Mouse (Mus musculus): Measurements from ENCODE around the gene Sbno2.

Gene Sbno2

DNA sequence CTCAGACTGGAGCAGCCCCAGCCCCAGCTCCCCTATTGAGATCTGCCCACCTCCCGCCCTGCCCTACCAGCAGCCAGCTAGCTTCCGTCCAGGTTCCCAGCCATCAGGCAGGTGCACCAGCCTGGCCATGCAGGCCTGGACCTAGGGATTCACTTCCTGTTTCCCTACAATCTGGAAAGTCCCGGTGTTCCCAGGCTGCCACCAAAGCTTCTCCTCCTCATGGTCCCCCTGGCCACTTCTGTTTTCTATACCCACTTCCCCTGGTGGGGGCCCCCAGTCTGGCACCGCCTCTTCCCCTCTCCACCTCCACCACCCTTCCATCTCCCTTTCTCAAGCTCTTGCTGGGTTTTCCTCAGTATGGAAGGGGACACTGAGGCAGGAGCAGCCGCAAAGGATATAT lies at the start of gene Sbno2:
Gene Sbno2 (minus strand): TSS at position 112 of the 400 bp plus-strand sequence.
- DNase-seq (ENCODE audit: low spot score) = no peak

- DNase-seq (ENCODE audit: low spot score) = no peak
These were observed 49.0 kb upstream of the Sbno2 start for GRCm38 (mm10) chr10:80154384-80154783.

GRCm38 (mm10) chr10:80153713-80154112 lies 48.3 kb upstream of the Sbno2 start:
- no peak for DNase-seq (ENCODE audit: low spot score)

- peak; percentile 47 for DNase-seq (ENCODE audit: low spot score)
These were observed 47.5 kb upstream of the Sbno2 start for GRCm38 (mm10) chr10:80152873-80153260.

DNA sequence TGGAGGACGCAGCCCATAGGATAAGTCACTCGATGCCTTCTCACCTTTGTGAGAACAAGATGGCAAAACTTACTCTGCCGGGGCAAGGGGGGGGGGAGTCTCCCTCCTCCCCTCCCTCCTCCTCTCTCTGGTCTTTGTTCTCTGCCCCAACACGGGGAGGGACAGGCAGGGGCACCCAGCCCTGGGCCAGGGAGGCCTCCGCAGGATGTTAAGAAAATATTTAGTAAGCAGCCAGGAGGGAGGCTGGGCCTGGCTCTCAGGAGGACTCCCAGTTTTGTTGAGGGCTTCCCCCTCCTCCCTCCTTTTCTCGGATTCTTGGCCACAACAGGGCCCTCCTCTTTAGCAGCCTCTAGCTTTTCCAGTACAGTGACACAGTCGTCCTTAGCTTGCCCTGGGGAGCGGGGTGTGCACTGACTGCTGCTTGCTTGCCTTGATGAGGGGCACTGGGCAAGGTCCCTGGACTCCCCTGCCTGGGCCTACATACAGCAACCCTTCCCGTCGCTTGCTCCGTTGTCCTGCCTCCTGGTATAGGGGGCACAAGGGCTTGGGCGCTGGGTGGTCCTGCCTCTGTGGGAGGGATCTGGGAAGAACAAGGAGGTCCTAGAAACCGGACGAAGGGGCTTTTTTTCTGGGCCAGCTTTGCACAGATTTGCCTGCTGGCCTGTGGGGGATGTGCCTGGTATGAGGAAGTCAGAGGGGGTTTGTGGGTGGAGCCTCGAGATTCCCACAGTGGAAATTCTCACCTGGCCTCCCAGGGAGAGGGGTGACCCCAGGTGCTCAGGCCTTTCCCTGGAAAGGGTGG lies 46.9 kb upstream of the Sbno2 start:
- DNase-seq (ENCODE audit: low spot score) = peak; percentile 38

DNA sequence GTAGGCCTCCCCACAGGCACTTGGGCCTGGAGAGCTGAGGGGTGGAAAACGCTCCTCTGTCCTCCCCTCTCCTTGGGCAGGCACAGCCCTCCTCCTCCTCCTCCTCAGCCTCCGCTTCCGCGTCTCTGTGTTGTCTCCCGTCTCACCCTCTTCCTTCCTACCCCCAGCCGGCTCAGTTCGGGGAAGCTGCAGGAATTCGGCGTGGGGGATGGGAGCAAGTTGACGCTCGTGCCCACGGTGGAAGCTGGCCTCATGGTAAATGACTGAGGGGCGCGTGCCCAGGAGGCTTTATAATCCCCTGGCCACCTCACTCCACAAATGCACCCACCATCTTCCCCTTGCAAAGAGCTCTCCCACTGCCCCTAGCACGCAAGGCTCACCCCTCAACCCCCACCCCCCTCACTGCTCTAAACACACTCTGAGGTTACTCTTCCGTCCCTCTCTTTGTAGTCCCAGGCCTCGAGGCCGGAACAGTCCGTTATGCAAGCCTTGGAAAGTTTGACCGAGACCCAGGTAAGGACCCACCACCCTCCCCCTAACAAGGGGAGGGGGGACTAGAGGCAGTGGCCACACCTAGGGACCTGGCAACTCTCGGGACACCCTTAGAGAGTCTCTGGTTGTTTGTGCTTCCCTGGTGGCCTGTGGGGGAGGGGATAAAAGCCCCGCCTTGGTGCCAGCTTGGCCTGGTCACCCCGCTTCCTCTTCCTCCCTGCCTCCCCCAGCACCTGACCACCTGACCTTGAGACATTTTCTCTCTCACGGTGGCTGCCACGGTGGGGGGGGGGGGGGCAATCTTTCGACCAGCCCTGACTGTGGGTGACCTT lies 46.1 kb upstream of the Sbno2 start:
- peak; percentile 50 for DNase-seq (ENCODE audit: low spot score)

GRCm38 (mm10) chr10:80150226-80151210 lies 45.1 kb upstream of the Sbno2 start:
- peak; percentile 50 for DNase-seq (ENCODE audit: low spot score)

DNA sequence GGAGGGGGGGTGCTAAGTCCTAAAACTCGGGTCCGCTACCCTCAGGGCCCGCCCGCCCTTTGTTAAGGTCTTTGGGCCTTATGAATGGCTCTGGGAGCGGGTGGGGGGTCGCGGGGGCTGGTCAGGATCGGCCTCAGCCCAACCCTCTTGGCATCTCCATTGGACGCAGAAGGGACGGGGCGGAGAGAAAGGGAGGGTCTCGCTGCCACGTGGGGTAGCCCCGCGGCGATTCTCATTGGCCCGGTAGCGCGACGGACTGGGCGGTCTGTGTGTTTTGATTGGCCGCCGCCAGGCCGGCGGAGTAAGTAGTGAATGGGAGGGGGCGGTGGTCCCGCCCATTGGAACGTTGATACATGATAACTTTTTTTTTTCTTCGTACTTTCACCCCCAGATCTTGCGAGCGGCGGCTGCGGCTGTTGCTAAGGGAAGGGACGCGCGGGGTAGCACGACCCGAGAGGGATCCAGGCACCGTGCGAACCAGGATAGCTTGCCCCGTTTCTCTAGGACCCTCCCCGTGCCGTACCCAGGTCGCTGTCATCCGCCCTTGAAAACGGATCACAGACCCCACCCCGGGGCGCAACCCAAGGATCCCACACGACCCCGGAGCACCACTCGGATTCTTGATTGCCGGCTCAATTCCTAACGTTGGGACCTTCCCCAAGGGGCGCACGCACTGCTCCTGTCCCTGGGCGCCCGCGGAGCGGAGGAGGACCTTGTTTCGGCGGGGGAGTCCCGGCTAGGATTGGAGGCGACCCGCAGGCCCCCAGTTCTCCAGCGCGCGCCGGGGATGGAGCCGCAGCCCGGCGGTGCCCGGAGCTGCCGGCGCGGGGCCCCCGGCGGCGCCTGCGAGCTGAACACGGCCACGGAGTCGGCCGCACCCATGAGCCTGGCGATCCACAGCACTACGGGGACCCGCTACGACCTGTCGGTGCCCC lies 44.2 kb upstream of the Sbno2 start:
- DNase-seq (ENCODE audit: low spot score) = peak; percentile 89

DNA sequence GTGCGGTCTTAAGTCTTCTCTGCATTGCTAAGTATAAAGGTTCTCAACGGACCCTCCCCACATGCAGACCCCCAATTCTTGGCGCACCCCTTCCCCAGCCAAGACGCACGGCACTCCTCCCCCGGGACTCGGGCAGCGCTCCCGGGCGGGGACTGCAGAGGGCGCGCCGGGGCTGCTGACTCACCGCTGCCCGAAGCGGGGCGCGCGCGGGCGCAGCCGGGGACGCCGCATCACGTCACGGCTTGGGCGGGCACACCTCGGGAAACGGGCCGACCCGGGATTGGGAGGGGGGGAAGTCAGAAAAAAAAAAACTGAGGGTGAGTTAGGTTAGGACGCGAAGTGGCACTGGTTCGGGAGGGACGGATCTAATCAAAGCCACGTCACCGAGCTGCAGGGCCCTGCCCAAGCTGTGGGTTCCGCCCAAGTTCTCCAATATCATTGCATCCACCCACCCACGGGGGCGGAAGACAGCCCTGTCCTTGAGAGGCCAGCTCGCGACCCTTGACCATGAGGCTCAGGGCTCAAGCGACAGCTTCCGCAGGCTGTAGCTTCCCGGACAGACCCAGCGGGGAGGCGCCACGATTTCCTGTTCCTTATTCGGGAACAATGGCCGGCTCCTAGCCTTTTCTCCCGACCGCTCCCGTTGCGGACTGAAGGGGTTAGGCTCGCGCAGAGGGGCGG lies 43.4 kb upstream of the Sbno2 start:
- peak; percentile 95 for DNase-seq (ENCODE audit: low spot score)

DNA sequence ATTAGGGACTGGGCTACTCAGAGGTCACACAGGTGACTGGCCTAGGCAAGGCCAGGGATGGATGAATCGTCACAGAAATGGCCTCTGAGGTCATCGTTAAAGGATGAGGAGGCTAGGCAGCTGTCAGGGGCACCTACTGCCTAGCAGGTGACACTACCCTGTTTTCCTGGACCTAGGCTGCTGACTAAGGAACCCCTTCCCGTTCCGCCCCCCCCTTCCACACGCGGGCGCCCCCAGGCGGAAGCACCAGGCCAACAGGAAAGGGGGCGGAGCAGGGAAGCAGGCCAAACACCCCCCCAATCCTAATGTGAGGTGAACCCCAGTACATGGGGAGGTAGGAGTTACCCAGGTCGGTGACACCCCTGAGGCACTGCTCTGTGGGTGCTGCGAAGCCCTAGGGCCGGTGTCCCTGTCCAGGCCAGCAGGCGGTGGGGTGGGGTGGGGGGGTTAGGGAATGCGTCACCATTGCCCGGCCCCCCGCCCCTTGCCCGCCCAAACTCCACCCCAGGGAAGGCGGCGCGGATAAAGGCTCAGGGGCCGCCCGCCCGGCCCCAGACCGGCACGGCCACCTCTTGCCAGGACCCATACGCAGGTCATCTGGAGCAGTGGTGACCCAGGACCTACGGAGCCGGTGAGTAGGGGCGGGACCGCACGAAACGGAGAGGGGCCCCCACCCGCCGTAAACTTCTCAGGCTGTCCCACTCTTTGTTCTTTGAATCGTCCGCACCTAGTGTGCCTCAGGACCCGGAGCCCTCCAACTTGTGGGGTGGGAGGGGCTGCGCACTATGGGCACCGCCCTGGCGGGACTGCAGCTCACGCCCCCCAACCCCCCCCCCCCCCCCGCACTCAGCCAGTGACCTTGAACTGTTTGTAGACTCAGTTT lies 42.6 kb upstream of the Sbno2 start, which contains the start of gene Midn:
Gene Midn (plus strand): TSS at position 554 of the 883 bp plus-strand sequence.
- DNase-seq (ENCODE audit: low spot score) = peak; percentile 85

- DNase-seq (ENCODE audit: low spot score) = no peak
These were observed 41.9 kb upstream of the Sbno2 start for GRCm38 (mm10) chr10:80147146-80147718.

- no peak for DNase-seq (ENCODE audit: low spot score)
These were observed 41.2 kb upstream of the Sbno2 start for GRCm38 (mm10) chr10:80146568-80147011.

GRCm38 (mm10) chr10:80145896-80146295 lies 40.5 kb upstream of the Sbno2 start:
- no peak for DNase-seq (ENCODE audit: low spot score)

DNA sequence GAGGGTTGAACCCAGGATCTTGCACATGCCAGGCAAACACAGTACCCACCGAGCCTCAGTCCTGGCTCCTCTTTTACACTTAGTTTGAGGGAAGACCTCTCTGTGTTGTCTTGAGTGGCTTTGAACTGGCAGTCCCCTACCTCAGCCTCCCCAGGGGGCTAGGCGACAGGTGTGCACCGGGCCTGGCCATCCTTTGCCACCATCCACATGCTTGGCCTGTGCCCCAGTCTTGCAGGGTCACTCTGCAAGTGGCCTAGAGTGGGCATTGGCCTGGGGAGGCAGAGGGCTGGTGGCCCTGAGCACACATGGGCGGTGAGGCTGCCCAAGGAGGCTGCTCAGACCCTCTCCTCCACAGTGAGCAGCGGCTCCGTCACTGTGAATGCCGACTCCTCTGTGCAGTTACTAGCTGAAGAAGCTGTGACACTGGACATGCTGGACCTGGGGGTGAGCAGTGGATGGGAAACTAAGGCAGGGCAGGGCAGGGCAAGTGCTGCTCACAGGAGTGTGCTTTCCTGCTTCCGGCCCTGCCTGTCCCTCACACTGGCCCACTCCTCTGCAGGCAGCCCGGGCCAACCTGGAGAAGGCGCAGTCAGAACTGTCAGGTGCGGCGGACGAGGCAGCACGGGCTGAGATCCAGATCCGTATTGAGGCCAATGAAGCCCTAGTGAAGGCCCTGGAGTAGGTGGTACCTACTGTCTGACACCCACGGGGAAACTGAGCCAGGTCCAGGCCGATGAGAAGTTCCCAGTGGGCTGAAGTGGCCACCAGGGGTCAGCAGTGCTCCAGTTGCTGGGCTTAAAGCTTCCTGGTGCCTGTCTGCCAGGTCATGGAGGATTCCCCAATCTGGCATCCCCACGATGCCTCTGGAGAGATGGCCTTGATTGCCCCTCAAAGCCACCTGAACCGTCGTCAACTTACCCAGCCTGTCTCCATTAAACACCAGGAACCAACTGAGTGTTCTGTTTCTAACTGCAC lies 39.8 kb upstream of the Sbno2 start:
- DNase-seq (ENCODE audit: low spot score) = peak; percentile 72

- no peak for DNase-seq (ENCODE audit: low spot score)
These were observed 38.8 kb upstream of the Sbno2 start for GRCm38 (mm10) chr10:80144159-80144558.

GRCm38 (mm10) chr10:80143664-80144063 lies 38.3 kb upstream of the Sbno2 start:
- no peak for DNase-seq (ENCODE audit: low spot score)

GRCm38 (mm10) chr10:80142530-80142925 lies 37.2 kb upstream of the Sbno2 start:
- no peak for DNase-seq (ENCODE audit: low spot score)

All from urinary bladder, postnatal 25 days (tissue).